Mouse (Mus musculus) bone marrow macrophage, adult 2 months (primary cell): ENCODE measurements around the gene Pcdh8.

ENCODE experiments used
- CTCF ChIP-seq: IDR thresholded peaks from 2 replicates; pipeline ENCODE4 v1.5.1; 2012; ENCODE audit warnings: low read depth, mild to moderate bottlenecking, low read length, moderate library complexity
- POLR2A ChIP-seq: IDR thresholded peaks from 2 replicates; pipeline ENCODE4 v1.6.1; 2012; ENCODE audit warnings: mild to moderate bottlenecking, low read depth, low read length, borderline replicate concordance

DNA sequence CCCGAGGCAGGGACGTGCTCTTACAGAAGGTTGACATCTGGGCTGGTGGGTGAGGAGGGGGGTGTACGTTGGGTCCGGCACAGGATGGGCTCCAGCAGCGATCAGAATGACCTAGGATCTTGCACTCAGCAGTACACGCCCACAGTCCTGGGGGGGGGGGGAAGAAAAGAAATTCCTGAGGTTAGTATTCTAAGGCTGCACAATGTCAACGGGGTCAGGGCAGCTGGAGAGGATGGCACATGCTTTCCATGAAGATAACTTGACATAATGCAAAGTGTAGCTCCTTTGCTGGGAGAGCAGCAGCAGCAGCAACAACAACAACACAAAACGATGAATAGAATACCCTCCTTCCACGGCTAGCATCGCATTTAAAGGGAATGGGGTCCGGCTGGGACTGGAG, 3.5 kb downstream of the Pcdh8 start:
- no peak for TF ChIP-seq CTCF
- no peak for TF ChIP-seq POLR2A
